Mouse (Mus musculus): ENCODE measurements around the gene Pla2g4a. TPM values are rescaled to one million over a fixed set of nuclear protein-coding genes. Genes with fewer than 3 reads are reported as not detected.

Gene Pla2g4a
- polyA plus RNA-seq (2012; rRNA removed): 1.4 and 1.5 TPM in 2 replicates

GRCm38 (mm10) chr1:149960734-149961424 is at the start of gene Pla2g4a:
Gene Pla2g4a (minus strand): TSS chr1:149961290.

Other genes starting within 250 kb of the Pla2g4a start
- gene Ptgs2, start 138.7 kb upstream of the Pla2g4a start, polyA plus RNA-seq (2012; rRNA removed): 0.70 and 0.96 TPM in 2 replicates

Data from ovary, adult 2 months (tissue).